Mouse (Mus musculus) lung, adult 2 months (tissue): ENCODE results near the gene Nebl. TPM values are rescaled to one million over a fixed set of nuclear protein-coding genes. Genes with fewer than 3 reads are reported as not detected.

ENCODE experiments used
- DNase-seq: peaks from one replicate; pipeline ENCODE4 v3.0.0; 2022
- H3K4me1 ChIP-seq: fragments of 200-500 bp; 2 replicates; pipeline ENCODE4 v1.6.1; 2011; ENCODE audit warnings: low read length; ENCODE audit not compliant: control insufficient read depth, insufficient read depth
- H3K4me3 ChIP-seq: fragments of 200-500 bp; replicated peaks from 2 replicates; pipeline ENCODE3; 2011; ENCODE audit warnings: low read depth, mild to moderate bottlenecking, control low read depth, low read length; ENCODE audit errors: extremely low read depth
- CTCF ChIP-seq: fragments of 200-500 bp; IDR thresholded peaks from 2 replicates; pipeline ENCODE4 v1.5.1; 2011; ENCODE audit warnings: mild to moderate bottlenecking, low read length, control low read depth; ENCODE audit not compliant: insufficient read depth
- POLR2A ChIP-seq: fragments of 200-500 bp; IDR thresholded peaks from 2 replicates; pipeline ENCODE4 v1.6.1; 2011; ENCODE audit warnings: low read depth, mild to moderate bottlenecking, control low read depth, low read length, borderline replicate concordance; ENCODE audit errors: extremely low read depth
- WGBS: fragments of 180-500 bp; shearing (Covaris S2); methylation state at CpG from one replicate; pipeline ENCODE4 v1.1.7; 2018; 5-methylcytosine and 5-hydroxymethylcytosine counted together
- polyA plus RNA-seq: library from polyadenylated mRNA; depleted of rRNA; stranded (reverse); fragments of >200 nt; gene quantifications from 2 replicates; pipeline ENCODE4 v1.2.3, GENCODE M21; 2012

Gene Nebl
- polyA plus RNA-seq, 1 experiment = 182 TPM

- H3K4me1 ChIP-seq = peaks cover 2% of the 10 kb centered on the region; the same call in 1 of the 2 replicates
Observed at GRCm38 (mm10) chr2:17642770-17643169, 88.5 kb downstream of the Nebl start.

GRCm38 (mm10) chr2:17640861-17641260 is 90.4 kb downstream of the Nebl start:
- Histone ChIP-seq H3K4me3 (no peak overlapping the region), H3K4me1 (peaks cover 2% of the 10 kb centered on the region; the same call in 1 of the 2 replicates)
- TF ChIP-seq CTCF = no peak
- no peak for TF ChIP-seq POLR2A
- WGBS = 94% methylated on average over 4 of the region's 4 CpGs
- no peak for DNase-seq

More at GRCm38 (mm10) chr2:17642770-17643169, 88.5 kb downstream of the Nebl start:
- no peak for DNase-seq
- TF ChIP-seq CTCF = no peak
- no peak for TF ChIP-seq POLR2A
- WGBS = 49% methylated on average over 7 of the region's 7 CpGs
- H3K4me3 ChIP-seq = no peak overlapping the region

GRCm38 (mm10) chr2:17638631-17639030 is 92.6 kb downstream of the Nebl start:
- Histone ChIP-seq H3K4me1 (peaks cover 2% of the 10 kb centered on the region; the same call in 1 of the 2 replicates), H3K4me3 (no peak overlapping the region)
- no peak for DNase-seq
- 28% methylated on average over 5 of the region's 5 CpGs for WGBS
- no peak for TF ChIP-seq POLR2A
- TF ChIP-seq CTCF = no peak

DNA sequence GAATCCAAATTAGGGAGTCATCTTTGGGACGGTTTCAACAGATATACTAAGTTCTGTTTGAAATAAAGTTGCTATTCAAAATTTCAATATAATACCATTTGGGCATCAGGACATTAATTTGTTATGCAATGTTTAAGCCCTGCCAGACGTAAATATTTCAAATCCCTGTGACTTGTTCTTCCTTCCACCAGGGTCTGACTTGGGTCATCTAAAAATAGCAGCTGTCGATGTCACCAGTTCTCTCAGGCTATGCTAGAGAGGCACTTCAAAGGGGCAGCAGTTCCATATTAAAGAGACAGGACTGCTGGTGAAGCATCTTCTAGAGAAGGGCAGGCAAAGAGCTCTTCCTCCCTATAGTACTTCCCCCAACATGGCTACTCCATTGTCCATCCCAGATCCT is 107.3 kb downstream of the Nebl start:
- H3K4me3 ChIP-seq = no peak overlapping the region
- DNase-seq = no peak
- 25% methylated on average over 3 of the region's 3 CpGs for WGBS
- peaks cover 4% of the 10 kb centered on the region; the same call in 1 of the 2 replicates for H3K4me1 ChIP-seq
- TF ChIP-seq POLR2A = no peak
- TF ChIP-seq CTCF = no peak

DNA sequence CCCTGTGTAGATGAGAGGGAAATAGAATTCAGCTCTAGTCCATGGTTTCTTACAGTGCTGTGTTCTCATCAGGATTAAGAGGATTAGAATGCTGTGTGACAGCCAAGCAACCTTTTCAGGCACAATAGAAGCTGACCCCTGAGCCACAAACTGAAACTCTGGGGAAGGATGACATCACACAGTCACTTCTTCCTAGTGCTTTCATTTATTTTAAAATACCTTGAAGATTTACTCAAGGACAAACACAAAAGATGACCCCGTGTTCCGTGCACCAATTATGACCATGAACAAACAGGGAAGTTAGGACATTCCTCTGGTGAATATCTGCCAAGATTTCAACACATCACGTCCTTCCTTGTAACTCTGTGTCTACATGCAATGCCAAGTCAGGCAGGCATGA is 121.0 kb downstream of the Nebl start:
- TF ChIP-seq CTCF (no peak), POLR2A (no peak)
- peaks cover 6% of the 10 kb centered on the region; the same call in 1 of the 2 replicates for H3K4me1 ChIP-seq
- DNase-seq = no peak
- H3K4me3 ChIP-seq = no peak overlapping the region
- 17% methylated on average over 3 of the region's 3 CpGs for WGBS

DNA sequence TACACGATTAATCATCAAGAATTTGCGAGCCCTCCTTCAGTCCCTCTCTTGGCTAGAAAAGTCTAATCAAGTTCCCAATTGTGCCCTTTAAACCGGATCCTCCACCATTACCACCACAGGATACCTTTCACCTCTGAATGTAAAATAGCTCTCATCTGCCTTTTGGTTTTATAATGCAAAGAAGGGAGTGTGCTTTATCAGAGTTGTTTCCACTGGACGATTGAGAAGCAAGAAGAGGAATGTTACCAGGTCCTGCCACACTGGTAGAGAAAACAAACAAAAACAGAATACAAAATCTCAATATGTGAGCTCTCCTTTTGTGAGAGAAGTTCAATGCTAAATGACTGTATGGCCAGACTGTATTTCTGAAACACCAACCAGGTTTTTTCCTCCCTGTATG is 127.7 kb downstream of the Nebl start:
- Histone ChIP-seq H3K4me1 (no peaks in the 10 kb centered on the region), H3K4me3 (no peak overlapping the region)
- TF ChIP-seq CTCF (no peak), POLR2A (no peak)
- WGBS = 56% methylated on average over 4 of the region's 4 CpGs
- no peak for DNase-seq

DNA sequence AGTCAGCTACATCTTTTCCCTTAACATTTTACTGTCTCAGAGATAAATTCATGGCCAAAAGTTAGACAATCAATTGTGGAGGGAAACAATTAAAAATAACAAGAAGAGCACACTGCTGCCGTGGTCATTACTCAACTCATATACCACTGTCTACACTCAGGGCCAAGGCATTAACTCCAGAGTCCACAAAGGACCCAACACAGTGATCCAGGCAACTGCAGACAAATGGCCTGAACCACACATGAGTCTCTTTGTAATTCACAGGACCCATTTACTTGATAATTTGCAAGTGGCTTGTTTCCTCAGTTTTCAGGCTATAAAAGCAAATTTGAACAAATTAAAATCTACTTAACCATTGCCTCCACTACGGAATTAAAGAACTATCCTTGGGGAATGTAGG is 130.6 kb downstream of the Nebl start:
- 72% methylated on average over 2 of the region's 2 CpGs for WGBS
- no peak for DNase-seq
- Histone ChIP-seq H3K4me3 (no peak overlapping the region), H3K4me1 (no peaks in the 10 kb centered on the region)
- TF ChIP-seq CTCF = no peak
- TF ChIP-seq POLR2A = no peak

- no peak overlapping the region for H3K4me3 ChIP-seq
- TF ChIP-seq CTCF (no peak), POLR2A (no peak)
- 80% methylated on average over 4 of the region's 4 CpGs for WGBS
- no peak for DNase-seq
- no peaks in the 10 kb centered on the region for H3K4me1 ChIP-seq
Observed at GRCm38 (mm10) chr2:17599860-17600259, 131.4 kb downstream of the Nebl start.

DNA sequence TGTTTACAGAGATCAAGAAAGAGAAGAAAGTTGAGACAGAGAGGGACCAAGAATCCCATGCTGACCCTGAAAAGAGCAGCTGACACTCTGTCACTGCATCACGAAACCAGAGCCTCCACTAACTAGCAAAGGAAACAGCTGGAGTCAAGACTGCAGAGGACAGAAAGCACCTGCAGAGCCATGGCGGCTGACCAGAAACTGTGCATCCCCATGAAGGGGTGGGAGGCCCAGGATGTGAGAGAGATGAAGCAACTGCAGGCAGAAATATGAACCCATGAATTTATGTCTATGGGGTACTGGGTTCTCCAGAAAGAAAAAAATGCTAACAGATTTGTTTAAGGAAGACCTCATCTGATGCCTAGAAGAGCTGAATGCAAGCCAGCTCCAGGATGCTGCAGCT is 133.3 kb downstream of the Nebl start:
- TF ChIP-seq CTCF = no peak
- TF ChIP-seq POLR2A = no peak
- no peak for DNase-seq
- Histone ChIP-seq H3K4me3 (no peak overlapping the region), H3K4me1 (no peaks in the 10 kb centered on the region)
- 33% methylated on average over 2 of the region's 2 CpGs for WGBS

- 80% methylated on average over 3 of the region's 3 CpGs for WGBS
- no peak for DNase-seq
- Histone ChIP-seq H3K4me1 (no peaks in the 10 kb centered on the region), H3K4me3 (no peak overlapping the region)
- TF ChIP-seq POLR2A (no peak), CTCF (no peak)
Observed at GRCm38 (mm10) chr2:17589669-17590068, 141.6 kb downstream of the Nebl start.

- no peaks in the 10 kb centered on the region for H3K4me1 ChIP-seq
- WGBS = 76% methylated on average over 6 of the region's 6 CpGs
- TF ChIP-seq POLR2A = no peak
- no peak for TF ChIP-seq CTCF
- DNase-seq = no peak
- H3K4me3 ChIP-seq = no peak overlapping the region
Observed at GRCm38 (mm10) chr2:17585329-17585992, 145.8 kb downstream of the Nebl start.
